Mouse (Mus musculus): ENCODE data around the gene Plekhh2.

GRCm38 (mm10) chr17:84474312-84474711 is 37.4 kb upstream of the Plekhh2 start:
- TF ChIP-seq POLR2A (IDR thresholded peaks at IDR 0.05; ENCODE audit: low read depth, low read length) (no peak), CTCF (IDR thresholded peaks at IDR 0.05; ENCODE audit: borderline replicate concordance, insufficient read depth, low read length) (no peak)
